Mouse (Mus musculus) ES-CJ7 (cell line): ENCODE data around the gene Myo18a.

Experiments
- DNase-seq: peaks from one replicate; pipeline ENCODE4 v3.0.0; 2011; ENCODE audit warnings: low read depth, low spot score

Myo18a gene

DNA sequence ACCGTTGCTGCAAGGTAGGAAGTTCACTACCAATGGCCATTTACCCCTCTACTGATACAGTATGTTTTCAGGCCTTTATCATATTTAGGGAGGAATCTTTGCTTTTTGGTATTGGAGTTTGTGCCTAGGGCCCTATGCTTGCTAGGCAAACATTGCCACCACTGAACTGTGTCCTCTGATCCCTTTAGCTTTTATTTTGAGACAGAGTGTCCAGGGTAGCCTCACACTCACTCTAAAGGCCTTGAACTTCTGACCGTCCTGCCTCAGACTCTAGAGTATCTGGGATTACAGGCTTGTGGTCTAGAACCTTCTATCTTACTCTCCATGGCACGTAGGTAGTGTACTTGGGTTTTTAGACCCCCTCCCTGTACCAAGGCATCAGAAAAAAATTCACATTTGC, 137.1 kb downstream of the Myo18a start:
- DNase-seq = no peak

DNA sequence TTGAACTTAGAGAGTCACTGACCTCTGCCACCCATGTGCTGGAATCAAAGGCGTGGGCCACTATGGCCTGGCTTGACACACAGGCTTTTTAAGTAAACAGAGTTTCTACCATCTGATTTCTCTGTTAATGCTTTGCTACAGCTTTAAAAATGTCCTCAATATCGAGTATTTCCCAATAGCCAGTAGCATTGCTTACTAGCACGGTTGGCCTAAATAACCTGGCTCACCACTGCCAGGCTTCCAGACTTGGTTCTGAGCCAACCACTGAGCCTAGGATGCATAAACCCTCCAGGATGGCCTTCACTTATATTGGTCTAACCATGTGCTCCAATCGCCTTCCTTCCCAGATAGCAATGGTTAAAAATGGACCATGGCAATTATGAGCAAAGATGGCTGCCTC, 137.7 kb downstream of the Myo18a start:
- DNase-seq = no peak

DNA sequence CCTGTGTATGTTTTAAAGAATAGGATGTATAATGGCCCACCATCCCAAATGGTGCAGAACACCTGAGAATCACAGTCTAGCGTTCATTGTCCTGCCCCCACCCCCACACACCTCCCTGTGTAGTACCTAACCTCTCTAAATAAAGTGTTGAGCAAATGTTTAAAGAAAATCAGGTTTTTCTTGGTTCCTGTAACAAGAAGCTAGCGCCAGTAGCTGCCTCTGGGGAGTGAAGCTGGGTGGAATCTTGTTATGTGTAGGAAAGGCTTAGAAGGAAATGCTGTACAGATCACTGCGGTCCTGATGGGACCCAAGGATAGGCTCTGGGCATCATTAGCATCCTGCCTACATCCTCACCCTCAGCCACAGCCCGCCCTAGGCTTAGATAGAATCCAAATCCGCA, 138.3 kb downstream of the Myo18a start:
- no peak for DNase-seq

DNA sequence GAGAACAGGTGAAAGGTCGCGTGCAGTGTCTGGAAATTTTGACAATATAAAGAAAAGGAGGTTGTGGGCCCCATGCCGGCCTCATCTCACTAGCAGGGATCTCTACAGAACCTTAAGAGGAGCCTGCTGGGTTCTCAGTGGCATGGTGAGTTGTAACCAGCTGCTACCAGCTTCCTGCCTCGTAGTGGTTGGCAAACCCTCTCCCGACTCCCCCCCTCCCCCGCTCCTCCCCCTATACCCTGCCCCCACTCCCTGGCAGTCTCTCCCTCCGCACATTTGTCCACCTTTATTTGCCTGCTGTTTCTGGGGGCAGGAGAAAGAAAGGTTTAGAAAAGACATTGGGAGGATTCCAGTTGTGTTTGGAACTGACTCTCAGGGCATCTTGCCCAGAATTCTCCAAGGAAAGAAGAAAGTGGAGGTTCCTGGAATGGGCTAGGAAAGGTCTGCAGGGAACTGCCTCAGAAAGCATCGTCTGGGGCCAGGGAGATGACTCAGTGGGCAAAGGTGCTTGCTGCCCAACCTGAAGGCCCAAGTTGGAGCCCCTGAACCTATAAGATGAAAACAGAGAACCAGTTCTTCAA, 138.8 kb downstream of the Myo18a start:
- DNase-seq = no peak

DNA sequence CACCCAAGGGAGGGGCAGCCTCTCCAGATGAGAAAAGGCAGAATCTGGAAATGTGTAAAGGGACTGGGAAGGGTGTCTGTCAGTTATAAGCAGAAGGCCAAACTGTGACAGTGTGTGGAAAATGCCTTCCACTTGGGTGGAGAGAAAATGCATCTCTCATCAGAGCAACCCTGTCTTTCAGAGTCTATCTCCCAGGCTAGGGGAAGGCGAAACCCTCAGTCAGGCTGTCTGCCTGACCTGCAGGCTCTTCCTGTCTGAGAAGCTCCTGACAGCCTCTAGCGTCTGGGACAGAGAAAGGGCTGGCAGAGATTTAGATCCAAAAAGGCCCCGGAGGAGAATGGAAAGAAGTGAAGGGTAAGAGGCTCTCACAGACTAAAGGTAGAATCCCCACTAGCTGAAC, 140.7 kb downstream of the Myo18a start:
- peak; percentile 77 for DNase-seq

DNA sequence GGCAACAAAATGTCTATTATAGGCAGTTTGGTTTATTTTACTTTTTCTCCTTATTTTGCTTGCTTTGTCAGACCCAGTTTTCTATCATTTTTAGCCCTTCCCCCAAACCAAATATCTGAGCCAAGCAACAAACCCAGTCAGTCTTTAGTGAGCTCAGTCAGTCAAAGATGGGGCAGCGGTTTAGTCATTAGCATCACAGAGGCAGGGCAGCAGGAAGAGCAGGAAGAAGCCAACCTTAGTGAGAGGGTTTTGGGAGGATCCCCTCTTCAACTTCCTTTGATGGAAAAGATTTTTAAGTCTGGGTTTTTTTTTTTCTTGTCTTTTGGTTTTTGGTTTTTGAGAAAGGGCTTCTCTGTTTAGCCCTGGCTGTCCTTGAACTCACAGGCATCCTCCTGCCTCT, 141.7 kb downstream of the Myo18a start:
- DNase-seq = peak; percentile 93

DNA sequence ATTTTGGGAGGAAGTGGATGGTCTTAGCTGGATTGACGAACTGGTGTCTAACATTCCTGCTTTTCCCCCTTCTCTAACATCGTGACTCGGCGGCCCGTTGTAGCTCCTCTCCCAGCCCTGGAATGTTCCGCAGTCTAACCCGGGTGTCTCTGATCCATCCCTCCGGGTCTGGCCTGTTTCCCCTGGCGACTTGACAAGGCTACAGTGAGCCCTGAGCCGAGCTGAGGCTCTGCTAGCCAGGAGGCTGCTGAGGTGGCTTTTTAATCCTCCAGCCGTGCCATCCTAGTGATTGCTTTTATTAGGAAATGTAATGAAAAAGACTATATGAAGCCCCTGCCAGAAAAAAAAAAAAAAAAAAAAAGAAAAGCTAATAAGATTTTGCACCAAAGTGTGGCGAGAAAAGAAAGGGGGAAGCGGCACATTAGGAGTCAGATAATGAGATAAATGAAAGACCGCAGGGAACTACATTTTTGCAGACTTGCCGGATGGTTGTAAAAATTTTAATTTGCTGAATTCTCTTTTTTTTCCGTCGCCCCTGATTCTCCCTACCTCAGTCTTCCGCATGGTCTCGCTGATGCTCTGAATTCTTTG, 143.1 kb downstream of the Myo18a start:
- DNase-seq = no peak

DNA sequence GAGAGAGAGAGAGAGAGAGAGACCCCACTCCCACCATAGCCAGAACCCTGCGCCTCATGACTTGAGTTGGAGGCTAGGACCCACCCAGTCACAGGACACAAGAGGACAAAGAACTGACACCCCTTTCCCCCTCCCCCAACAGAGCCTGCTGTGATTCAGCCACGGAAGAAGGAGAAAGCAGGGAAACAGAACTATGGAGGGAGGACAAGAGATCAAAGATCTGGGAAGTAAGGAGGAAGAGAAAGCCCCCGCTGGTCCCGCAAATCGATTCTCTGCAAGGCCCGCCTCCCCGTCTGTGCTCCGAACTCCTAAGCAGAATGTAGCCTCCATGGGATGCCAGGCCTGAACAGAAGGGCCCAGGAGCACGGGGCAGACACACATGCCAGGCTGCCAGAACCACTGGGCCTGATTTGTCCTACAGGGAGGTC, 143.7 kb downstream of the Myo18a start:
- peak; percentile 90 for DNase-seq

DNA sequence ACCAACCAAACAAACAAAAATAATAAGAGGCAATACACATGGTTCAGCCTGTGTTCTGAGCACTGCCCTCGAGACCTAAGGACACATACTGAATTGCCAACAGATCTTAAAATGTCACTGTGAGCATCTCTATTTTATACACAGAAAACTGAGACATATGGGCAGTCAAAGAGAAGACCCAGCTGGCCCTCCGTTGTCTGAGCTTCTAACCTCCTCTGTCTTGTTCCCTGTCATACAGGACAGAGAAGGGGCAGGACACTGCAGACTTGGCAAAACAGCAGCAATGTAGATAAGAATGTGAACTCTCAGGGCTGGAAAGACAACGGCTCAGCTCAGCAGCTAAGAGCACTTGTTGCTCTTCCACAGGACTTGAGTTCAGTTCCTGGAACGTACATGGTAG, 145.4 kb downstream of the Myo18a start:
- no peak for DNase-seq

DNA sequence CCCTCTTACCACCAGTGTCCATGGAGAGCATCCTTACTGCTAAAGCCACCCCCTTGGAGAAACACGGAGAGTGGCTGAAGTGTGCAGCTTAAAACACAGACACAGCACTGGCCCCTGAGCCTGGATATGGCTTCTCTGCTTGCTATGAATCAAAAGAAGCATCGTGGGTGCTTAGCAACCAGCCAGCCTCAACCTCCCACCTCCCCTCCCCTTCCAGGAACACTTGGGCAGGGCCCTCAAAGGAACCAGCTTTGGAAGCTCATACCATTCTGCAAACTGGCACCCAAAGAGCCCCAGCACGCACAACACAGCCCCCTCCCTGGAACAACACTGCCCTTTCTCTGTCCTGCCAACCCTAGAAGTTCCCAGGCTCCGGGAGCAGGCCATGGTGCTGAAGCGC, 146.3 kb downstream of the Myo18a start:
- DNase-seq = no peak

DNA sequence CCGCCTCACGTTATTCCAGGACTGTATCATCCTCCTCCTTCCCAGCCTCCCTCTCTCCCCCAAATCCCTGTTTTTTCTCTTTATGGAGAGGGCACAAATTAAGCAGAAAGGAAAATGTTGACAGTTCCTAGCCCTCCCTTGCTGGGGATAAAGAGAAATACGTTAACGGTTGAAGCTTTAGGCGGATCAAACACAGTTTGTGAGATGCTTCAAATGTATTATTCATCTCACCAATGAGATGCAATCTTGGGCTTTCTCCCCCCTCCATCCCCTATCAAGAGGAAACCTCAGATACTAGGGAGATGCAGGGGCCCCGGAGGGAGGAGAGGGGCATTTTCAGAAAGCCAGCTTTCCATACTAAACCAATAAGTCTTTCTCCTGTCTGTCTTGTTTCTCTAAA, 146.7 kb downstream of the Myo18a start:
- DNase-seq = no peak

DNA sequence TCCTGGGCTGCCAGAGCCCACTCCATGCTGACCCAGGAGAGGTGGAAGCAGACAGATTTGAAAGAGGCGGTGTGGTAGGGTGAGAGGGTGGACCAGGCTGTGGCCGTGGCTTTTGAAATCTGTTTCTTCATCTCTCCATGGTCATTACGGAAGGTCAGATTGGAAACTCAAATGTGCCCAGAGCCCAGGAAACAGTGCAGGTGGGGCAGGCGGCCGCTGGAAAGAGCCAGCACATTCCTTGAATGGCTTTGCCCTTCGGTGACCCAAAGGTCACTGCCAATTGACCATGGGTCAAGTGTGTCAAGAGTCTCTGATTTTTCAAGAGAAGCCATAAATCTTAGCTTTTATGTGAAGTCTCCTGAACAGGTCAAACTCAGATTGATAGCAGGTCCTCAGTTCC, 150.5 kb downstream of the Myo18a start:
- DNase-seq = no peak

DNA sequence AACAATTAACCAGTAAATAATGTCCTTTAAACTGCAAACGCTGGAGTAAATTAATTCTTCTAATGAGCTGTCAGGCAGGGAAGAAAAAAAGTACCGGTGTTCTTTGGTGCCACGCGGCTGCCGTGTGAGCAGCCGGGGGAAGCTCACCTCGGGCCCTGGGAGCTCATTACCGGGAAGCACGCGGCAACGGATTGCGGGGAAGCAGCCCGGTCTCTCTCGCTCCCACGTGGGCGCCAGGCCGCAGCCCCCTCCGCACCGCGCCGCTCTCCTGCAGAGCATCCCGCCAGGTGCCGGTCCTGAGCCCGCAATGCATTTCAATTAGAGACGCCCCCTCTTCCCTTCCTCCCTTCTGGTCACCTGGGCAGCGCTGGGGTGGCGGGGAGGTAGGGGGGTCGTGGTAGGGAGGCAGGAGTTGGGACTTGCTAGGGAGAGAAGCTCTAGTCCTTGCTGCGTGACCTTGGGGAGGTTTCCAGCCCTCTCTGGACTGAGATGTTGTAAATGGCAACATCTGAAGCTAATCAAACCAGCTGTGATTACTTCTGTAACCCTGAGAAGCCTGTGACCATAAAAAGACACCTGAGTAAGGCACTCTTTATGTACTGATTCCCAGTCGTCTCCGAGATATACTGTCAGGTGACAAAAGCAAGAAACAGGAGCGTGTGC, 151.7 kb downstream of the Myo18a start:
- DNase-seq = peak; percentile 59
